Mouse (Mus musculus) thymus, adult 2 months (tissue): Measurements from ENCODE around the gene Fam71b.

ENCODE experiments used
- CTCF ChIP-seq: fragments of 200-500 bp; IDR thresholded peaks from 2 replicates; pipeline ENCODE4 v1.5.1; 2012; ENCODE audit warnings: mild to moderate bottlenecking, control low read depth, low read length, moderate library complexity, borderline replicate concordance; ENCODE audit not compliant: control insufficient read depth, poor library complexity, insufficient read depth; ENCODE audit errors: extremely low read depth
- POLR2A ChIP-seq: fragments of 200-500 bp; IDR thresholded peaks from 2 replicates; pipeline ENCODE4 v1.6.1; 2012; ENCODE audit warnings: mild to moderate bottlenecking, low read length, control low read depth, moderate library complexity; ENCODE audit not compliant: control insufficient read depth, poor library complexity, insufficient read depth; ENCODE audit errors: extremely low read depth

- no peak for TF ChIP-seq POLR2A
- TF ChIP-seq CTCF = no peak
These were observed 41.2 kb downstream of the Fam71b start for GRCm38 (mm10) chr11:46437459-46438000.
